Mouse (Mus musculus) embryonic fibroblast, embryonic 13.5 days (primary cell): ENCODE data around the gene Atp6v1c2. TPM values are rescaled to one million over a fixed set of nuclear protein-coding genes. Genes with fewer than 3 reads are reported as not detected.
A peak's percentile ranks its signal among the peaks of the same experiment; 100 is the strongest.

Experiments
- H3K27ac ChIP-seq: 2 replicates; pipeline ENCODE4 v1.5.1; 2012; ENCODE audit warnings: low read length, control low read depth, inconsistent platforms; ENCODE audit not compliant: insufficient read depth
- H3K4me1 ChIP-seq: 2 replicates; pipeline ENCODE4 v1.6.1; 2011; ENCODE audit warnings: low read length; ENCODE audit not compliant: control insufficient read depth, insufficient read depth
- H3K4me3 ChIP-seq: 2 replicates; pipeline ENCODE4 v1.5.1; 2011; ENCODE audit warnings: mild to moderate bottlenecking, control low read depth, low read length; ENCODE audit not compliant: insufficient read depth
- CTCF ChIP-seq: IDR thresholded peaks from 2 replicates; pipeline ENCODE4 v1.5.1; 2011; ENCODE audit warnings: mild to moderate bottlenecking, control low read depth, low read length, moderate library complexity, borderline replicate concordance; ENCODE audit not compliant: insufficient read depth
- POLR2A ChIP-seq: IDR thresholded peaks from 2 replicates; pipeline ENCODE4 v1.6.1; 2011; ENCODE audit warnings: low read depth, mild to moderate bottlenecking, control low read depth, low read length, moderate library complexity
- polyA plus RNA-seq: library from polyadenylated mRNA; stranded (reverse); fragments of >200 nt; gene quantifications from 2 replicates; pipeline ENCODE4 v1.2.4, GENCODE M21; 2011; ENCODE audit warnings: low read depth; ENCODE audit not compliant: missing spikeins, insufficient read length

Atp6v1c2 gene
- polyA plus RNA-seq, 1 experiment: not detected

- no peak overlapping the region for H3K4me3 ChIP-seq
- no peak overlapping the region for H3K27ac ChIP-seq
- no peaks in the 10 kb centered on the region for H3K4me1 ChIP-seq
- no peak for TF ChIP-seq CTCF
- TF ChIP-seq POLR2A: no peak
These were observed 32.3 kb downstream of the Atp6v1c2 start for GRCm38 (mm10) chr12:17296899-17297298.

- TF ChIP-seq CTCF (no peak), POLR2A (no peak)
- Histone ChIP-seq H3K27ac (no peak overlapping the region), H3K4me1 (peaks cover 22% of the 10 kb centered on the region), H3K4me3 (no peak overlapping the region)
These were observed 38.6 kb downstream of the Atp6v1c2 start for GRCm38 (mm10) chr12:17290569-17290968.

GRCm38 (mm10) chr12:17289913-17290312 is 39.2 kb downstream of the Atp6v1c2 start:
- H3K4me1 ChIP-seq: peaks cover 22% of the 10 kb centered on the region
- TF ChIP-seq CTCF (no peak), POLR2A (no peak)
- H3K4me3 ChIP-seq: no peak overlapping the region
- H3K27ac ChIP-seq: no peak overlapping the region

GRCm38 (mm10) chr12:17289060-17289459 is 40.1 kb downstream of the Atp6v1c2 start:
- peaks cover 22% of the 10 kb centered on the region for H3K4me1 ChIP-seq
- H3K4me3 ChIP-seq: no peak overlapping the region
- no peak for TF ChIP-seq CTCF
- no peak for TF ChIP-seq POLR2A
- 0 out of 2 replicates have a peak overlapping the region, but pooled peaks have one; percentile 7 for H3K27ac ChIP-seq

- TF ChIP-seq CTCF (no peak), POLR2A (no peak)
- H3K4me1 ChIP-seq: peaks cover 22% of the 10 kb centered on the region
- no peak overlapping the region for H3K4me3 ChIP-seq
- H3K27ac ChIP-seq: 0 out of 2 replicates have a peak overlapping the region, but pooled peaks have one; percentile 7
These were observed 40.7 kb downstream of the Atp6v1c2 start for GRCm38 (mm10) chr12:17288496-17288895.

- peaks cover under 1% of the 10 kb centered on the region for H3K4me1 ChIP-seq
- H3K4me3 ChIP-seq: no peak overlapping the region
- no peak overlapping the region for H3K27ac ChIP-seq
- TF ChIP-seq POLR2A: no peak
- TF ChIP-seq CTCF: no peak
These were observed 55.3 kb downstream of the Atp6v1c2 start for GRCm38 (mm10) chr12:17273841-17274240.

GRCm38 (mm10) chr12:17271272-17271671 is 57.9 kb downstream of the Atp6v1c2 start:
- no peak for TF ChIP-seq POLR2A
- no peak for TF ChIP-seq CTCF
- H3K4me3 ChIP-seq: no peak overlapping the region
- peaks cover 3% of the 10 kb centered on the region for H3K4me1 ChIP-seq
- H3K27ac ChIP-seq: no peak overlapping the region

- Histone ChIP-seq H3K27ac (no peak overlapping the region), H3K4me1 (peaks cover 3% of the 10 kb centered on the region), H3K4me3 (peak overlapping the region; percentile 97)
- no peak for TF ChIP-seq CTCF
- TF ChIP-seq POLR2A: no peak
These were observed 61.8 kb downstream of the Atp6v1c2 start for GRCm38 (mm10) chr12:17267316-17267715.

- TF ChIP-seq CTCF (no peak), POLR2A (no peak)
- Histone ChIP-seq H3K4me3 (peak overlapping the region; percentile 97), H3K27ac (peak overlapping the region; percentile 16), H3K4me1 (peaks cover 3% of the 10 kb centered on the region)
These were observed 62.5 kb downstream of the Atp6v1c2 start for GRCm38 (mm10) chr12:17266673-17266990.

- Histone ChIP-seq H3K4me3 (peak within 1 kb of the TSS; percentile 97), H3K4me1 (peaks cover 3% of the 10 kb centered on the region), H3K27ac (peak within 1 kb of the TSS; percentile 16)
- TF ChIP-seq POLR2A (peak; percentile 93), CTCF (no peak)
These were observed 63.0 kb downstream of the Atp6v1c2 start, which contains the start of gene Pdia6 for GRCm38 (mm10) chr12:17265971-17266672. TSS of gene Pdia6 (plus strand) at chr12:17266545.
